Mouse (Mus musculus) adrenal gland (tissue): ENCODE results near the gene C2cd4c.

Experiments used
- intact Hi-C: fragments of 180-260 bp; cut with DNase I; formaldehyde crosslinking; loops from one replicate; pipeline ENCODE4 v1.15.1; 2025
- long read RNA-seq, 2 experiments: library from polyadenylated mRNA; unstranded; transcript quantifications; one replicate each; pipeline ENCODE4 v2.0.0; 2020; ENCODE audit warnings: borderline replicate concordance in 1 of 2; ENCODE audit not compliant: insufficient replicate concordance in 1 of 2

Gene C2cd4c
- long read RNA-seq, experiment 1: 0 reads
- long read RNA-seq, experiment 2: 0 reads

DNA sequence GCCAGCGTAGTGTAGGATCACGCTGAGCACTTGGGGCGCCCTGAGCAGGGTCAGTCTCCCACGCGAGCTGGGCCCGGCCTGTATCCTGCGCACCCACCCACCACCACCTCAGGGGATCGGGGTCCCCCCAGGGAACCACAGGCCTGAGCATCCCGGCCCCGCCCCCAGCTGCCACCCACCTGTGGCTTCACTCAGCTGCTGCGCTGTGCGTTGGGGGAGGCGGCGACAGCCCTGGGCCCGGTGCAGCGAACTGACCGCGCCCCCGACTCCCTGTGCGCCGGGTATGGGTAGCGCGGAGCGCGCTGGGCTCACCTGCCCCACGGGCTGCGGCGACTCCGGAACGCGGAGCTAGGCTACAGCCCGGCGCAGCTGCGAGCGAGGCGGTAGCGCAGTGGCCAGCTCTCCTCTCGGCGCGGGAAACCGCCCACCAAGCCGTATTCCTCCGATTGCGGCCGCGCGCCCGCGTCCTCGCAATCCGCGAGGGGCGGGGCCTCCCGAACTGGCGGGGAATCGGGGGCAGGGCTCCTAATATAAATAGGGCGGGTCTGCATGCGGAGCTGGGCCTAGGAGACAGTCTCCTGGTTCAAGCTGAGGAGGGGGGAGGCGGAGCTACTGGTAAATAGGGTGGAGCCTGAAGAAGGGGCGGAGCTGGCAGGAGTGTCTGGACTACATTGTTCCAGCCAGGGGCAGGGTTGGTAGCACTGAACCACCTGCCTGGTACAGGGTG is at the start of gene C2cd4c:
Gene C2cd4c, minus strand, starts transcription at position 448 of the 727 bp plus-strand sequence.
- intact Hi-C loops: loop anchor here (5.0 kb wide), 1 partner anchor 34 kb away; the partner anchor contains the start of gene Odf3l2

DNA sequence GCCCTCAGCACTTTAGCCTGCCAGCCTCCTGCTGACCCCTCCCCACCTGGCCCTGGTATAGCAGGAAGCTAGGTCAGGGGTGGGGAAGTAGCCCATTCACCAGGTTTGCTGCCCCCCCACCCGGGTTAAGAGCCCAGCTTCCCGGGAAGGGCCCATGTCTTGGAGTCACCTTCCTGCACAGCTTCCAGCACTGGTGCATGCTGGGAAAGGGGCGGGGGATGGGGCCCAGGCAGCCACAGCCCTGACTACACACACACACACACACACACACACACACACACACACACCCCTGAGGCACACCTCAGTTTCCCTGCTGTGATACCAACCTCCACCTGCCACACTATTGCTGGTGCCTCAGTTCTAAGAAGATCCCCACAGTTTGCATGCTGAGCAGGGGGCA is 48.0 kb upstream of the C2cd4c start:
- intact Hi-C loops: no loop called here

DNA sequence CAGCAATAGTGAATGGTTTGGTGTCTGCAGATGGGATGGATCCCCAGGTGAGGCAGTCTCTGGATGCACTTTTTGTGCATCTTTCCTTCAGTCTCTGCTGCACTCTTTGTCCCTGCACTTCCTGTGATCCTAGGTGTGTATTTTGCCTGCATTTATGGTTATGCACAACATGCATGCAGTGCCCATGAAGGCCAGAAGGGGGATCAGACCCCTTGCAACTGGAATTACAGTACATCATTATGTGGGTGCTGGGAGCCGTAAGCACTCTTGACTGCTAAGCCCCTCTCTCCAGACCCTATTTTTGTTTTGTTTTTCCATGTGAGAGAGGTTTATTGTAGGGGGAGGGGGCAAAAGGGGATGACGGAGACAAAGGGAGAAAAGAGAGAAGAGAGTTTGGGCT is 46.5 kb upstream of the C2cd4c start:
- intact Hi-C loops: no loop called here

DNA sequence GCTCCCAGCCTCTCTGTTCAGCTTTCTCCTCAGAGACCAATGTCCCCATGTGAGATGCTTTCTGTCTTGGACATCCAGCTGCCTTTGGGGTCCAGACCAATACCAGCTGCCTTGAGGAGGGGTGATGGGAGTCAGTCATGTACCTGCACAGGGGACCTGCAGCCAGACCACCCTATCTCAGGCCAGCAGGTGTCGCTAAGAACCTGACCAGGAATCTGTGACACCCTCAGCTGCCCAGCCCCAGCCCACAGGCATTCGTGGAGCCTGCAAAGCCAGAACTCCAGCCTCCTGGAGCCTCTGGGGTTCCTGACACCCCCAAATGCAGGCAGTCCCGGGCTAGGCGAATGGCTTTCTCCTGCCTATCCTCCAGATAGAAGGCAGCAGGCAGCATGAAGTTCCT is 45.0 kb upstream of the C2cd4c start:
- intact Hi-C loops: no loop called here

DNA sequence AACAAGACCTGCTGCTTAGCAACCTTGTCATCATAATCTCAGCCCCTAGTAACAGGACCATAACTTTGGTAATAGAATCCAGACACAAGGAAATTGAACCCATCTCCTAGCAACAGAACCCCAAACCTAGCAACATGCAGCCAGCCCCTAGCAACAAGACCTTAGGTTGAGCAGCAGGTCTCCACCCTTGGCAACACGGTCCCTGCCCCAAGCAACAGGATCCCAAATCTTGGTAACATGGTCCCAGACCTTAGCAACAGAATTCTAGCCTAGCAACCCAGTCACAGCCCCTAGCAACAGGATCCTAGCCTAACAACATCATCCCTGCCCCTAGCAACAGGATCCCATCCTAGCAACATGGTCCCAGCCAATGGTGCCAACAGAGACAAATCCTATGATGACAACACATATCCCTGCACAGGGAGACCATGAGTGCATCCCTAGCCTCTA is 41.1 kb upstream of the C2cd4c start:
- intact Hi-C loops: no loop called here

DNA sequence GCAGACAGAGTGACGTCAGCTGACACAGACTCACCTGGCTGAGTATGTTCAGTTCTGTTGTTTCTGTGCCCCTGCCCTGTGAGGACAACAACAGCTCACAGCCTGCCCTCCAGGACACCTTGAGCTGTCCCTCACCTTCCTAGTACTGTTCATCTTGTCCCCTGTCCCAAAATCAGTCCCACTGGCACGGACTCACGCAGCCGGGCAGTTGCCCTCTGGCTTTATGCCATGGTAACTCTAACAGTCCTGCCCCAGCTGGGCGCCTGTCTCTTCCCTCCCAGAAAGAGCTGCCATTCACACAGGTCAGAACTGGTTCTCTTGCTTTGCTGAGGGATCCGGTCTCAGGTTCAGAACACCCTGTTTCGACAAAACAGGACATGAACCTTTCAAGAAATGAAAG is 39.0 kb upstream of the C2cd4c start:
- intact Hi-C loops: no loop called here

DNA sequence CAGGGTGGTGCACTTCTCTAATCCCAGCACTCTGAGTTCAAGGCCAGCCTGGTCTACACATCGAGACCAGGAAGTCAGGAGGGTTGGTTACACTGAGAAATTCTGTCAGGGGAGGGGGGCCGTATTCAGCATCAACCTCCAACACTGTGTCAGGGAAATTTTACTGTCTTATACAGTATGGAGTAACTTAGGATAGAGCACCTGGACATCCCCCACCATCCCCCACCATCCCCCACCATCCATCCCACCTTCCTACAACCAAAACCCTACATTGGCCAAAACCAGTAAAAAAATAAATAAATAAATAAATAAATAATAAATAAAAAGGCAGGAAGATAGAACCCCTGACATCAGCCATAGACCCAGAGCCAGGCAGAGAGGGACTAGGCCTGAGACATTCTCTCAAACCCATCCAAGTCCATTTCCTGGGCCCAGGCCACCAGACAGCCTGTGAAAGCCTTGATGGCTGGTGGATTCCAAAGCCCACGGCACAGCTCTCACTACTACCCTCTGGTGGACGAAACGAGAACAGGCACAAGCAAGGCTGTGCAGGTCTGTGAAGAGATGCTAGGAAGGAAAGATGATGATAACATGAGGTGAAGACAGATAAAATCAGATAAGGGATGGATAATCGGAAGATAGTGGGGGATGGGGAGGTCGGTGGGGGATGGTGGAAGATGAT is 35.4 kb upstream of the C2cd4c start:
- intact Hi-C loops: loop anchor here (2.0 to 5.0 kb wide), 2 partner anchors 37 to 54 kb away; partner anchors contain the start of gene C2cd4c

DNA sequence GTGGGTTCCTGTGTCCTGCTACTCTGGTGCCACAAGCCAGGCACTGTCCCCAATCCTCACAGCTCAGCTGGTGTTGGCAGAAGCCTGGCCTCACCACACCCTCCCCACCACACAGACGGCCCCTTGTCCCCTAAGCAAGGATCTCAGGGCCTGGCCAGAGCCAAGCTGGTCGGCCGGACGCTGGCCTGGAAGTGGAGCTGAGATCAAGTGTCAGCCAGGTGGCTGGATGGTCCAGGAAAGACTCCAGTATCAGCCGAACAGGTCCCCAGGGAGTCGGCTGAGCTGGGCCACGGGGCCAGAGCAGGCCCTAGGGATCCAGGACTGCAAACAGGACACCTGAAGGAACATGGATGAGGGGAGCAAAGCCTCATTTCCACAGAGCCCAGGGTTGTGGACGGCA is 31.9 kb upstream of the C2cd4c start, which contains the start of gene Odf3l2:
Gene Odf3l2, minus strand, starts transcription at position 28 of the 400 bp plus-strand sequence.
- intact Hi-C loops: loop anchor here (5.0 kb wide), 1 partner anchor 33 kb away; the partner anchor contains the start of gene C2cd4c

DNA sequence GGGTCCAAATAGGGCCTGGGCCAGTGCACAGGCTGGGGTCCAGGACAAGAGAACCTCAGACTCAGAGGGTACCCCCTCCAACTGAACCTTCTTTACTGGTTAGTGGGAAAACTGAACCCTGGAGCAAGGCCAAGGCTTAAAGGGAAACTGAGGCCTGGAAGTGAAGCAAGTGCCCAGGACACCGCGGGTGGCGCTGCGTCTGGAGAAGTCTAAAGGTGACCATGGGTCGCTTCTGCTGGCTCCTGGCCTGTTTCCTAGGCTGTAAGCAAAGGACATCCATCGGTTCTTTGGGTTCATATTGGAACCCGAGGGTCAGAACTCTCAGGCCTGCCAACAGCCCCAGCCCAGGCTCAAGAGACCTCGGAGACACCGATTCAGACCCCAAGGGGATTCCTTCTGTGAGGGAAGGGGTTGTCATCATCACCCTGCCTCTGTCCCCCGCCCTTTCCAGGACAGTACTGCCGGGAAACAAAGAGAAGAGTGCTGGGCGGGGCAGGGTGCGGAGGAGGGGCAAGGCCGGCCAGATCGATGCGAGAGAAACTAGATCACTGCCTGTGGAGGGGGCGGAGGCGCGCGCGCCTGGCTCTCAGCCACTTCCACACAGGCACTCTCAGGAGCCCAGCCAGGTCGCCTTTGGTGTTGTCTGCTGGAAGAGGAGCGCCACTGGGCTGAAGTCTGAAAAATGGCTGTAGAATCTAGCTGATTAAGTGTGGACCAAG is 24.8 kb upstream of the C2cd4c start:
- intact Hi-C loops: no loop called here

DNA sequence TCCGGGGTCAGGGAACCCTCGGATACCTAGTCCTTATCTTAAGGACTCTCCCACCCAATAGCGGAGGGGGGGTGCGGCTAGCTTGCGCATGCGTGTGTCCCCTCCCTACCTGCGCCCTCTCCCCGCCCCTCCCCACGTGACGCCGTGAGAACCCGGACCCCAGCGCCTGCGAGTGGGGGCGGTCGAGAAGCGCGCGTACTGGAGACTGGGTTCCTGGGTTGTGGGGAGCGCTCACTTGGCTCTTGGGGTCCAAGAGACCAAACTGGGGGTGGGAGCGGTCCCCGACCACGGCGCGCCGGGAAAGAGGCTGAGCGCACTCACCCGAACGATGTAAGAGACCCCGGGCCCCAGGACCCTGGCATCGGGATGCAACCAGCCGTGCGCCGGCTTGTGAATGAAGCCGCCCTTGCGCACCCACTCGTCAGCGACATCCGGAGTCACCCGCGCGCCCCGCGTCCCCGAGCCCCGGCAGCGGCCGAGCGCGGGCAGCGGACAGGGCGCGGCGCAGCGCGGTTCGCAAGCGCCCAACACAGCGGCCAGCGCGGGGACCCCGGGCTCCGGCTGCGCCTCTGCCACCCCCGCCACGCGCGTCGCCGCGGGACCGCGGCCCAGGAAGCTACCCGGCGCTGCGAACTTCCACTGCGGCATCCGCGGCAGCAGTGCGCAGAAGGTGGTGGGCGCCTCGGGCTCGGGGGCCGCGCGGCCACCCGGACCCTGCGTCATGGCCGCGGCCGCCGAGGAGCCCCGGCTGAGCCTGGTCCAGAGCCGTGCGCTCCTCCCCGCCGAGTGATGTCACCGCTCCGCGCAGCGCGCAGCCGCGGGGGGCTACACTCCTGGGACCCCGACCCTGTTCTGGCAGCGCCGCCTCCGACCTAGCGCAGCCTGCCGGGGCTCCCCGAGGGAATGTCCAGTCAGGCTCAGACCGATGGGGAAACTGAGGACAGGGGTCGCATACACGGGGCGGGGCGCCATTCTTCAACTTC is 23.6 kb upstream of the C2cd4c start, which contains the start of gene Shc2:
Gene Shc2, minus strand, starts transcription at position 791 of the 983 bp plus-strand sequence.
- intact Hi-C loops: no loop called here

DNA sequence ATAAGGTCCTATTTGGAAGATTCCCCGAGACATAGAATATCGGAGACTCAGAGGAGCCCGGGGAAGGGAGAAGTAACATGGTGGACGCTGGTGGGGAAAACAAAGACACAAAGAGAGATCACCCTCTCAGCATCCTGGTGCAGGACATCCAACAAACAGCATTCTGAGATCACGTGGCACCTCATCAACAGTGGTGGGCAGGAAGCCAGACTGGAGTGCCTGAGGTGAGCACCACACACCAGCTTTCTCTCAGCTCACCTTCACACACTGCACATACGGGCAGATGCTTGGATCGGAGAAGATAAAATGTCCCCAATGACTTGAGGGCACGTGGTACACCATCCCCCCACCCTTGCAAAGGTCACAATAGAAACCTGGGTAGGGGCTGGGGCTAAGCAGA is 22.5 kb upstream of the C2cd4c start:
- intact Hi-C loops: no loop called here

DNA sequence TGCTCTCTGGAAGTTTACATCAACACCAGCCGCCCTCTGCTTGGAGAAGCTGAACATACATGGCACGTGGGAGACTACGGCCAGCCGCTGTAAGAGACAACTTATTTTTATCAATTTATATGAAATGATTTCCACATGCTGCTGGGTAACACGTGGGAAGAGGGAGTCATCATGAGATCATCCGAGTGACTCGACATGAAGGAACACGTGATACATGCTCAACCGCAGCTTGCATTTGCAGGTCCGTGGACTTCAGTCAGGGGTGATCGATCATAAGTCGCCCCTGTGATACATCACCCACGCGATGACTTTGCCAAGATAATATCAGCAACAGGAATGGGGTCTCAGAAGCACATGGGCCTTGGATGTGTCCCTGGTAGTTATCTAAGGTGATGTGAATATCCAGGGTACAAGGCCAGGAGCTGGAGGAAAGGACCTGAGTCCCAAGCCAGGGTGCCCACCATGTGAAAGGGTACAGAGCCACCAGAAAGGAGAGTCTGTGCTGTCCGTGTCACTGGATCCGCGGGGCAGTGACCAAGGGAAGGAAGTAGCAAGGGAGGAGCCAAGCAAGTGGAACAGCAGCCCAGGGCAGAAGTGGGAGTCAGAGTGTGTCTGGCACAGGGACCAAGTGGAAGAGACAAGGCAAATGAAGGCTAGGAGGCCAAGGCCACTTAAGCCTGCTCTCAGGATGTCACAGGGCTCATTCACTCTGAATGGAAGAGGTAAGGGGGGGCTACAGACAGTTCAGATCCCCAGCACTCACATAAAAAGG is 19.4 kb upstream of the C2cd4c start:
- intact Hi-C loops: no loop called here

DNA sequence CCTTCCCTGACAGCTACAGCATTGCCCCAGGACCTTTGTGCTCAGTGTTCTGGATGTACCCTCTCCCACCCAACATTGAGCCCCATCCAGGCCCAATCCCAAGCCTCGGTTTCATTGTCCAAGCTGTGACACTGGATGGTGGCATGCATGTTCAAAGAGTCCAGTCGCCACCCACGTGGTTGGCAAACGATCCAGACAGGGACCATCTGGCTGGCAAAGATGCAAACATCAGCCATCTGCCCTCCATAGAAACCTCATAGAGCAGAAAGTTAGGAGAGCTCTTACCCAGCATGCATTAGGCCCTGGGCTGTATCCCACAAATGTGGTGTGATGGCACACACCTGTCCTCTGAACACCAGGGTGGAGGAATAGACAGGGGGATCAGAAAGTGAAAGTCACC is 17.6 kb upstream of the C2cd4c start:
- intact Hi-C loops: no loop called here

DNA sequence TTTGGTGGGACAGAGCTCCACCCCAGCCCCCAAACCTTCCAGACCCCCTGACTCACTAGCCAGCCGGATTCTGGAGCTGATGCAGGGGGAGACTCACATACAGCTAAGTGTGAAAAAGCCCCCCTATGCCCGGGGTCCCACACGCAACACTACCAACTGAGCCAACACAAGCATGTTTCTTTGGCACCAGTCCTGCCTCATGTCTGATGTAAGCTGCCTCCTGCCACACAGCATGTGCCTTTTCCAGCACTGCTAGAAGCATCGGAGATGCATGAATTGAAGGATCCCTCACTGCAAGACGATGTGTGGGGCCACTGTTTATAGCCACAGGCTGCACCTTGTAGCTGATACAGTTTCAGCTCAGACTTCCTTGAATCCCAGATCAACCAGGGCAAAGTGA is 14.6 kb upstream of the C2cd4c start:
- intact Hi-C loops: no loop called here

DNA sequence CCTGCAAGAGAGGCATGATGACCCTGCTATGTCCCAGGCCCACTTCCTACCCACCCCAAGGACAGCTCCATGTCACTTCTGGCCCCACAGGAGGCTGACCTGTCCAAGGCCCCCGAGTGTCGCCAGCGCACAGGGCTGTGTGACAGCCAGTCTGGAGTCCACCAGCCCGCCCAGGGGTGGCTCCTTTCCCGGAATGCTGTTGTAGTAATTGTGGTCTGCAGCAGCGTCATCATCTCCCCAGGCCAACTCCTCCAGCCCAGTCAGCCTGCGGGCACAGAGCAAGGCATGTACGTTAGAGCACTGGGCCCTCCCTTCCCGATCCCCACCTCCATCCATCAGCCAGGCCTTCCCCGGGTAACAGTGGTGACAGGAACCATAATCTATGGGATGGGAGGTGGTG is 12.3 kb upstream of the C2cd4c start:
- intact Hi-C loops: no loop called here

DNA sequence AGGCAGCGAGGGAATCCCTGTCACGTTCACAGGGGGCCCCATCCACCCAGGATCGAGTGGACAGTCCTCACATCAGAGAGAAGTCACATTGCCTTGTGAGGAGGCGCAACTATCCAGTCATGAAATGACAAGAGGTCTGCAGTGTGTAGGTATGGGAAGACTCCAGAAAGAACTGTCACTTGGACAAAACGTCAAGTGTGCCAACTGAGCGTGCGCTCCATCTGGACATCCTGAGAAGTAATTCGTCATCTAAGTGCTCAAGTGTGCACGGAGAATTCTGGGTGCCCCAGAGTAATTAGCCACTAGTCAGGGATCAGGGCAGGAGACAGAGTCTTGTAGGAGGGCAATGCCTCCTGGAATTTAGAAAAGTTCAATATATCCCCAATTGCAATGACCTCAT is 11.6 kb upstream of the C2cd4c start:
- intact Hi-C loops: no loop called here

DNA sequence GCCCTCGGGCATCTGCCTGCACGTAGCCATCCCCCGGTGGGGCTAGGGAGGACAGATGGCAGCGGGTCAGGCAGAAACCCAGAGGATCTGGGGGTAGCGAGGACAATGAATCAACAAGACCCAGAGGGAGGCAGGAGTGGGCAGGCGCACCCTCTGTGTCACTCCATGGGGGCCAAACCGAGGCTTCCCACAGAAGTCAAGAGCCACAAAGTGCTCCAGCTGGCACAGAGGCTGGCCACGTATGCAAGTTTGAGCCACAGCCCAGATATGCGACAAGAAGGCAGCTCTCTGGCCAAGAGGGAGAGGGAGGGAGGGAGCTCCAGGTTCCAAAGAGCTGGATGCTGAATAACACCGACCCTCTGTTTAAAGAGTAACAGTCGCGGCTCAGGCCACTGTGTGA is 10.1 kb upstream of the C2cd4c start:
- intact Hi-C loops: no loop called here

DNA sequence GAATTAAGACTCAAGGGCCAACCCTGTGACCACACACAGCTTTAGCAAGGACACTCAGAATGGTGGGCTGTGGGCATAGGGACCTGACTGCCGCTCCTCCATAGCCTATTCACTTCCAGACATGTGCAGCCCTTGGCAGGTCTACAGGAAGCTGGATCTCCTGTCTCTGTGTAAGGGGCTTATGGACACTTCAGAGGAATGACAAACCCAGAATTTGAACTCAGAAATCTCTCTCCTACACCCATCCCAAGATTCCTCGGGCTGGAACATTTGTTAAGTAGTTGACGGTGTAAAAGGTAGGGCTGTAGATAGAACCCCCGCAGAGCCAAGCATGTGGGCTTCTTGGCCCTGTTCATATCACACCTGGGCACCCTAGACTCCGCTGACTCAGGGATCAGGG is 2.6 kb upstream of the C2cd4c start:
- intact Hi-C loops: no loop called here

DNA sequence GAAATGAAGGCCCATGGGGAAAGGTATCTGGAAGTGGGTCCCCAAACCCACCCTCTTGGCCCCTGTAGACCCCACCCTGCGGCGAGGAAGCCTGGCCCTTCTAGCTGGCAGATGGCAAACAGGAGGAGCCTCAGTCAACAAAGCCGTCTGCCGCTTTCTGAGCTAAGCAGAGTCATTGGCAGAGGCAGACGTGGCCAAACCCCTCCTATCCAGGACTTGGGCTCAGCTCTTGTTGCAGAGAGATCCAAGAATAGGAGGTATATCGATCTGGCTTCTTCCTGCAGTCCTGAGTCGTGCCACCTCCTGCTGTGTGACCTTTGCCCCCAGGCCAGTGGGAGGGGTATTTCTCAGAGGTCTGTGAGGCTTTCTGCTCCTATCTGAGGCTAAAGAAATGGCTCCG is 2.0 kb upstream of the C2cd4c start:
- intact Hi-C loops: no loop called here

DNA sequence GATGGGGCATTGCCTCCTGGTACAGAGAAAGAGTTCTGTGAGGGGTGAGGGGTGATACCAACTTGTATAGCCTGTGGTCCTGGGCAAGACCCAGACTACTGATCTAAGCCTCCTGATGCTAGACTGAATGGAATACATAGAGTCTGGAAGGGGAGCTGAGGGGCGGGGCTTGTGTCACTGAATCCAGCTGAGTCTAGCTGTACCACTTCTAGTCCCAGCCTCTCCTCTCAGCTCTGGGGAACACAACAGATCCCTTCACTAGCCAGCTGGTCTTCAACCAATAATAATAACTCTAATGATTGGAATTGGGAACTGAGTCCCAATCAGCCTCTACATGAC is 449 bp upstream of the C2cd4c start:
- intact Hi-C loops: loop anchor here (5.0 kb wide), 1 partner anchor 33 kb away; the partner anchor contains the start of gene Odf3l2
